Mouse (Mus musculus): Measurements from ENCODE around the gene Nrxn1. TPM values are rescaled to one million over a fixed set of nuclear protein-coding genes. Genes with fewer than 3 reads are reported as not detected.
A peak's percentile ranks its signal among the peaks of the same experiment; 100 is the strongest.

Gene Nrxn1
- 1 to 10 TPM; 1.9 to 2.6 TPM for total RNA-seq (2021)
- long read RNA-seq, experiment 1, result 0 reads
- long read RNA-seq, experiment 2, result 0 reads

- no peak for DNase-seq
Measured at GRCm38 (mm10) chr17:91093042-91093080, at the start of gene Nrxn1. Nrxn1 (minus strand) TSS chr17:91093071.

- DNase-seq, result peak; percentile 1 to 6
Measured at GRCm38 (mm10) chr17:91136859-91137258, 44.0 kb upstream of the Nrxn1 start.

GRCm38 (mm10) chr17:91112880-91113628 lies 20.2 kb upstream of the Nrxn1 start:
- no peak for DNase-seq

- no peak for DNase-seq
Measured at GRCm38 (mm10) chr17:91112085-91112484, 19.2 kb upstream of the Nrxn1 start.

GRCm38 (mm10) chr17:91093081-91093875 lies 407 bp upstream of the Nrxn1 start:
- DNase-seq, result no peak

- DNase-seq, result peak; percentile 20 to 29
Measured at GRCm38 (mm10) chr17:91092421-91093041, 340 bp downstream of the Nrxn1 start.

GRCm38 (mm10) chr17:91090631-91091030 lies 2.2 kb downstream of the Nrxn1 start:
- DNase-seq, result no peak

GRCm38 (mm10) chr17:91088991-91089390 lies 3.9 kb downstream of the Nrxn1 start:
- no peak for DNase-seq

- no peak for DNase-seq
Measured at GRCm38 (mm10) chr17:91088037-91088715, 4.7 kb downstream of the Nrxn1 start.

GRCm38 (mm10) chr17:91086412-91086811 lies 6.5 kb downstream of the Nrxn1 start:
- no peak for DNase-seq

- DNase-seq, result no peak
Measured at GRCm38 (mm10) chr17:91085416-91085815, 7.5 kb downstream of the Nrxn1 start.

GRCm38 (mm10) chr17:91079096-91079495 lies 13.8 kb downstream of the Nrxn1 start:
- DNase-seq, result no peak

- no peak for DNase-seq
Measured at GRCm38 (mm10) chr17:91074780-91075179, 18.1 kb downstream of the Nrxn1 start.

- DNase-seq, result no peak
Measured at GRCm38 (mm10) chr17:91033466-91033865, 59.4 kb downstream of the Nrxn1 start.

GRCm38 (mm10) chr17:91025061-91025623 lies 67.7 kb downstream of the Nrxn1 start:
- DNase-seq, result peak; percentile 28 to 33

- no peak for DNase-seq
Measured at GRCm38 (mm10) chr17:91007385-91008089, 85.3 kb downstream of the Nrxn1 start.

- no peak for DNase-seq
Measured at GRCm38 (mm10) chr17:91000389-91000788, 92.5 kb downstream of the Nrxn1 start.

GRCm38 (mm10) chr17:90999667-91000154 lies 93.2 kb downstream of the Nrxn1 start:
- peak; percentile 47 to 61 for DNase-seq

- no peak for DNase-seq
Measured at GRCm38 (mm10) chr17:90997714-90998113, 95.2 kb downstream of the Nrxn1 start.

GRCm38 (mm10) chr17:90995436-90995835 lies 97.4 kb downstream of the Nrxn1 start:
- DNase-seq, result no peak

- DNase-seq, result no peak
Measured at GRCm38 (mm10) chr17:90994247-90994646, 98.6 kb downstream of the Nrxn1 start.

- DNase-seq, result no peak
Measured at GRCm38 (mm10) chr17:90990747-90991146, 102.1 kb downstream of the Nrxn1 start.

Data from heart, adult 18-20 months (tissue).